Mouse (Mus musculus) neural tube, embryonic 14.5 days (tissue): ENCODE data around the gene Jrkl. TPM values are rescaled to one million over a fixed set of nuclear protein-coding genes. Genes with fewer than 3 reads are reported as not detected.

Experiments
- ATAC-seq: fragments of 200-750 bp; cut with Nextera tagmentation; 2 replicates; pipeline ENCODE4 v1.8.0; 2017; ENCODE audit warnings: low read depth, mild to moderate bottlenecking, moderate TSS enrichment, moderate library complexity
- H3K27ac ChIP-seq: fragments of 300-500 bp; sonication (generic); 2 replicates; pipeline ENCODE4 v1.5.1; 2014; ENCODE audit warnings: low read depth, mild to moderate bottlenecking, control low read depth, low read length, moderate library complexity, mixed read lengths
- H3K27me3 ChIP-seq: fragments of 300-500 bp; sonication (generic); 2 replicates; pipeline ENCODE4 v1.6.1; 2014; ENCODE audit warnings: low read length; ENCODE audit not compliant: control insufficient read depth, insufficient read depth
- H3K36me3 ChIP-seq: fragments of 300-500 bp; sonication (generic); 2 replicates; pipeline ENCODE4 v1.6.1; 2014; ENCODE audit warnings: low read length, mixed read lengths; ENCODE audit not compliant: control insufficient read depth, insufficient read depth
- H3K4me1 ChIP-seq: fragments of 300-500 bp; sonication (generic); 2 replicates; pipeline ENCODE4 v1.6.1; 2014; ENCODE audit warnings: low read length; ENCODE audit not compliant: control insufficient read depth, insufficient read depth
- H3K4me2 ChIP-seq: fragments of 300-500 bp; sonication (generic); 2 replicates; pipeline ENCODE4 v1.6.1; 2014; ENCODE audit warnings: mild to moderate bottlenecking, low read depth, low read length, control low read depth
- H3K4me3 ChIP-seq: fragments of 300-500 bp; sonication (generic); 2 replicates; pipeline ENCODE4 v1.5.1; 2014; ENCODE audit warnings: low read depth, low read length, control low read depth, mixed read lengths
- H3K9ac ChIP-seq: fragments of 300-500 bp; sonication (generic); replicated peaks from 2 replicates; pipeline ENCODE4 v1.6.1; 2014; ENCODE audit warnings: low read depth, mild to moderate bottlenecking, control low read depth, low read length, mixed read lengths
- H3K9me3 ChIP-seq: fragments of 300-500 bp; sonication (generic); 2 replicates; pipeline ENCODE4 v1.6.1; 2016; ENCODE audit warnings: low read length; ENCODE audit not compliant: control insufficient read depth
- WGBS: fragments of 180-500 bp; shearing (Covaris S2); extraction: QIAGEN DNeasy Blood & Tissue Kit; methylation state at CpG from one replicate; pipeline ENCODE4 v1.1.7; 2014; 5-methylcytosine and 5-hydroxymethylcytosine counted together
- polyA plus RNA-seq: library from polyadenylated mRNA; unstranded; fragments of >200 nt; fragmentation: Nextera tagmentation; extraction: Ambion mirVana; gene quantifications from 2 replicates; pipeline ENCODE4 v1.2.1, GENCODE M21; 2014

Jrkl gene
- polyA plus RNA-seq, 1 experiment from 2014 or later, result 9.1 TPM

DNA sequence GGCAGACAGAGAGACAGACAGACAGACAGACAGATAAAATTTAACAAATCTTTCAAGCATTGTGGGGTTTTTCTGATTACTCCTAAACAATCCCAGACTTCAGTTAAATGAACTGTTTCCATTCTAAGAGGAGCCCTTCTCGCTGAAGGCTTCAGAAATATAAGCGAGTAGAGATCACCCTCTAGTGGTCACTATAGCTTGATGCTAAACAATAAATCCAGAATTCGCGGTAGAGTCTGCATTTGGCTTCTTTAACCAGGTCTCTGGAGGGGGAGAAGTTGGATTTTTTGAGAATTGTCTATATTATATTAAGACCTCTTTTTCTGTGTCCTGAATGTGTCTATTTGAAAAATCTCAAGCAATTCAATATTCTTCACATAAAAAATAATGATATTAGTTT lies 50.4 kb downstream of the Jrkl start:
- Histone ChIP-seq H3K27ac (no peak overlapping the region), H3K4me2 (no peak overlapping the region), H3K9me3 (no peaks in the 10 kb centered on the region), H3K27me3 (no peaks in the 10 kb centered on the region), H3K36me3 (no peaks in the 10 kb centered on the region), H3K4me1 (no peaks in the 10 kb centered on the region), H3K4me3 (no peak overlapping the region), H3K9ac (no peak overlapping the region)
- peak; percentile 78 for ATAC-seq
- WGBS, result 2% methylated on average over 4 of the region's 4 CpGs

GRCm38 (mm10) chr9:13194619-13195018 lies 51.0 kb downstream of the Jrkl start:
- no peak for ATAC-seq
- 88% methylated on average over 4 of the region's 4 CpGs for WGBS
- Histone ChIP-seq H3K9me3 (no peaks in the 10 kb centered on the region), H3K4me2 (no peak overlapping the region), H3K9ac (no peak overlapping the region), H3K4me1 (no peaks in the 10 kb centered on the region), H3K36me3 (no peaks in the 10 kb centered on the region), H3K4me3 (no peak overlapping the region), H3K27me3 (no peaks in the 10 kb centered on the region), H3K27ac (no peak overlapping the region)

Other genes starting within 250 kb of the Jrkl start
- 20.8 and 21.9 TPM in 2 replicates for gene Ccdc82, start 1.1 kb upstream of the Jrkl start, polyA plus RNA-seq
- gene Maml2, start 52.1 kb upstream of the Jrkl start, polyA plus RNA-seq, result 12.7 and 13.2 TPM in 2 replicates
- not detected in 2 replicates for gene Gm17571, start 200.9 kb upstream of the Jrkl start, polyA plus RNA-seq